Mouse (Mus musculus) embryo, embryonic 10 days (tissue): ENCODE data around the gene Ndufa6.
"Not testable (repeated sequence)": the region's sequence is repeated elsewhere in the genome, so short reads cannot be mapped to it uniquely, and the experiment has no call there.

Experiments
- DNase-seq: peaks from one replicate; pipeline ENCODE4 v3.0.0-alpha.2; 2015; ENCODE audit warnings: low spot score

Ndufa6 gene

DNA sequence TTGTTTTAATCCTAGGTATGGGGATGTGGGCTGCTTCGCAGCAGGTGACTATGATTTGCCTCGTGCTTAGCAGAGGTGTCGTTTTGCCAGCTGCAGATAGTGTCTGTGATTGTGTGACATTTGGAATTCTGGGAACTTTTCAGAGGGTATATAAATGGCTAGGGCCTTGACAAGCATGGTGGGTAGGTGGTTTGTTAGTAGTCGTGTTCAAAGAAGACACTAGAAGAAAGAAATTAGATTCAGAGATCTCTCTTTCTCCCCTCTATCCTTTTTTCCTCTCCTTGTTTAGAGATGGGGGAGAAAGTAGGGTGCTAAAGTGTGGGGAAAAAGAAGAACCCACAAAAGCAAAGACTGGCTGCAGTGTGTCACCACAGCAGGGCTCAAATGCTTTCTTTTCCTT, 14.0 kb upstream of the Ndufa6 start:
- no peak for DNase-seq

DNA sequence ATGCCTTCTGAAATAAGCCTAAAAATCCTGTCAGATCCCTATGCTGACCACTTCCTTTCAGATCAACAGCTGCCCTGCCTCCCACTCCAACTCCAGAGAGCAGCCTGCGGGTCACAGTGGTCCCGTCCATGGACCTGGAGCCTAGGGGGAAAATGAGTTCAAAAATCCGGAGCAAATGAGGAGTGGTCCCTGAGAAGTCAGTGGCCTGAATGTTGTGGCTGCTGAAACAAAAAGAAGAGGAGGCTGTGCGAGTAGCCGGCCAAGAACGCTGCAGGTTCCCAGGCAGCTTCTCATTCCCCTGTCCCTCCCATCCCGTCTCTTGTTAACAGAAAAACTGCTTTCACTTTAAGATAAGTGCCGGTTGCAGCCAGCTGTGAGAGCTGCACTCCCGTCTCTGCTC, 10.4 kb upstream of the Ndufa6 start:
- DNase-seq: not testable (repeated sequence)

- not testable (repeated sequence) for DNase-seq
Observed at GRCm38 (mm10) chr15:82363801-82364200, 9.7 kb upstream of the Ndufa6 start.

DNA sequence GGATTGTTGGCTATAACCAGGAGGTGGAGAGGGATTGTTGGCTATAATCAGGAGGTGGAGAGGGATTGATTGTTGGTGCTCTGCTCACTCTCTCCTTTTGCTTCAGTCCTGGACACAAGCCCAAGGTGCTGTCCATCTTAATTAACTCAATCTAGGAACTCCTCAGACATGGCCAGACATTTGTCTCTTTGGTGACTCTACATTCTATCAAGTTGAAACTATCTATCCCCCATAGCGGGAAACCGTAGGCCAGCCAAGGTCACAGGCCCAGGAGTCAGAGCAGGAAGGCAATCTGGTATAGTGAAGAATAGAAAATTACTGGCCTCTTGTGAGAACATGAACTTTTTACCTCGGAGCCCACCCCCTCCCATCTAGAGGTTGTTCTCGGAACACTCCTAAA, 8.1 kb upstream of the Ndufa6 start:
- no peak for DNase-seq

DNA sequence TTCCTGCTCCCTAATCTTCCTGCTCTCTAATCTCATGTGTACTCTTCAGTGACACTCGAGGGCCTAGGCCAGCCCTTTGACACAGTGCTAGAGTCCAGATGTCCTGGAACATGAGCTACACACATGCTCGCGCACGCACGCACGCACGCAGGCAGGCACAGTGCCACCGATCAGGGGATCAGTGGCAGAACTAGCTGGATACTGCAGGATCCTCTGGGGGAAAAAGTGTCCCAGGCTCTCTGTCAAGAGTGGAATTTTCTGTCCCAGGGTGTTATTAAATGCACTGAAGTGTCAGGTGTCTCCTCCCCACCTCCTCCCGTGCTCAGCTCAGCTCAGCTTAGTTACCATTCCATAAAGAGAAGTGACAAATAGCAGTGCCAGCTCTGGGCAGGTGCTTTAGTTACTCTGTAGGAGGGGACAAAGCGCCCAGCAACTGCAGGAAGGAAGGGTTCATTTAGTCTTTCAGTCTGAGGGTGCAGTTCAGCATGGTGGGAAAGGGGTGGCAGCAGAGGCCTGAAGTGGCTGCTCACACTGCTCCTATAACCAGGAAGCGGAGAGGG, 7.4 kb upstream of the Ndufa6 start:
- no peak for DNase-seq

GRCm38 (mm10) chr15:82358431-82359260, 4.5 kb upstream of the Ndufa6 start:
- no peak for DNase-seq

GRCm38 (mm10) chr15:82353745-82354113, 393 bp downstream of the Ndufa6 start:
- no peak for DNase-seq

DNA sequence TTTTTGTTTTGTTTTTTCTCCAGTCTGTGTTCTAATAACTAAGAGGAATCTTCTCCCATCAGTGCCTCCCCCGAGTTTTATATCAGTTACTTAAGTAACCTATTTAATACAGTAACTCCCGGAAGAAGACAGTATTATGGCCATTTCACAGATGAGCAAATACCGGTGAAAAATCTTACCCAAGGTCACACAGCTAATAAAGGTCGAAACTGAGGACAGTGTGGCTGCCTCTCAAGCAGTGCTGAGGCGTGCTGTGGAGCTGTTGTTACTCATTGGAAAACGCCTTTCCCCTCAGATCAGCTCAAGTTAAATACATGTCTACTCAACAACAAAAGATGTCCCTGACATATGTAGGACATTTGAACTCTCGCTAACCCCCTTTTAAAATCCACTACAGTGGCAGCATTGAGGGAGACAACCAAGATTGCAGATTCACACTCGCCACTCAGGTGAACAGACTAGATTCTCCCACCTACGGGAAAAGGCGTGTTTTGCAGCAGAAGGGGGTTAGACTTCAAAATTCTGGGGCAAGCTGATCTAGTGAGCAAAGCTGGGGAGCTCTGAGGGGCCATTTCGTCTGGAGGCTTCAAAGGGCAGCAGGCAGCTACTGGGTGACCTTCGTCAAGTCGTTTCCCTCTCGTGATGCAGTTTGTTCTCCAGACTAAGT, 911 bp downstream of the Ndufa6 start:
- DNase-seq: no peak

DNA sequence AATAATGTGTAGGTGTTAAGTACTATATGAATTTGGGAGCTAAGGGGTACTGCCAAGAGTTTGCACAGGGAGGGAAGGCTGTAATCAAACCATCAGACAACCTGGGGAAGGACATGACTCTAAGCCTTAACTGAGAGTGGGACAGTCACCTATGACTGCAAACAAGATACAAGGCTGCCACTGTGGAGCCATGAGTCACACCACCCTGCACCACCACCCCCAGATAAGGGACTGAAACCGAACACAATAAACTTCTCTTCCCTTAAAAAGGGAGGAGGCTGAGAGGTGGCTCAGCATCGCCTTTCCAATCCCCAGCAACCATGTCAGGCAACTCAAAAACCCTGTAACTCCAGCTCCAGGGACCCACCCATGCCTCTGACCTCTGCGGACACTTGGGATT, 2.6 kb downstream of the Ndufa6 start:
- DNase-seq: no peak

GRCm38 (mm10) chr15:82350349-82350748, 3.8 kb downstream of the Ndufa6 start:
- DNase-seq: no peak

GRCm38 (mm10) chr15:82348999-82349341, 5.2 kb downstream of the Ndufa6 start:
- no peak for DNase-seq

DNA sequence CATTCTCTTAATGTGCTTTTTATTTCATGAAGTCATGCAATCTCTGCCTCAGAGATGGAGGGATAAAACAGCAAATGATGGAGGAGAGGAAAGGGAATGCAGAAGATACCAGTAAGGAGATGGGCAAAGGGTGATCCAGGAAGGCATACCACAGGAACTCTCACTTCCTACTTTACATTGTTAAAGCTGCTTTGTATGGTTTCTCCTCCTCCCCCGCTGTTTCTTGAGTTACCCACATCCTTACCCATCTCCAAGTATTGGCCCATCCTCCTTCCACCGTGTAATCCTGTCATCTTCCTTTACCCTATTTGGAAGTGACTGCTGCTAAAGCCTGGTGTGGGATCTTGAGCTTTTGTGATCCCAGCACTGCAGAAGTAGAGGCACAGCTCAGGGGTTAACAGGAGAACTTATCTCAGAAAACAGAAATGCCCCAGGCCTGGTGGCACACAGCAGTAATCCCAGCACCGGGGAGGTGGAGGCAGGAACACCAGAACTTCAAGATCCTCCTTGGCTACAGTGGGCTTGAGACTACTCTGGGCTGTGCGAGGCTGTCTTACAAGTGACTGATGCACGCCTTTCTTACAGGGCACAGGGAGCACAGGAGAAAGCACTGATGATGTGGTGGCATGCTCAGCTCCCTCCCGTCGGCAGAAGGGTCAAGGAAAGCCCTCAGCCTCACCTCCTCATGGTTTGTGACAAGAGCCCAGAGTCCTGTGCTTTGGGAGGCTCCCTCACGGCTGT, 5.7 kb downstream of the Ndufa6 start:
- DNase-seq: no peak

- DNase-seq: no peak
Observed at GRCm38 (mm10) chr15:82347852-82348251, 6.3 kb downstream of the Ndufa6 start.

DNA sequence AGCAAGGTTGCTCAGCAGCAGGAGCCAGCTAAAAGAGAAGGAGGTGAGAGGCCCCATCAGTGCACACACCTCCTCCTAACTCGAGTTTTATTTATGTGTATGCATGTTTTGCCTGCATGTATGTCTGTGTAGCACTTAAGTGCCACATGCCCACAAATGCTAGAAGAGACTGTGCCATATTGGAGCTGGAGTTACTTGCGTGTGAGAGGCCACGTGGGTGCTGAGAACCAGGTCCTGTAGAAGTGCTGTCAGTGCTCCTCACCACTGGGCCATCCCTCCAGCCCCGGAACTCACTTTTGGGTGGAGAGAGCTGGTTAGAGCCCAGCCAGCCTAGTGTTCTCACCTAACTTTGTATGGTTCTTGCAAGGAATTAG, 6.8 kb downstream of the Ndufa6 start:
- DNase-seq: no peak

GRCm38 (mm10) chr15:82346580-82347302, 7.4 kb downstream of the Ndufa6 start:
- no peak for DNase-seq

DNA sequence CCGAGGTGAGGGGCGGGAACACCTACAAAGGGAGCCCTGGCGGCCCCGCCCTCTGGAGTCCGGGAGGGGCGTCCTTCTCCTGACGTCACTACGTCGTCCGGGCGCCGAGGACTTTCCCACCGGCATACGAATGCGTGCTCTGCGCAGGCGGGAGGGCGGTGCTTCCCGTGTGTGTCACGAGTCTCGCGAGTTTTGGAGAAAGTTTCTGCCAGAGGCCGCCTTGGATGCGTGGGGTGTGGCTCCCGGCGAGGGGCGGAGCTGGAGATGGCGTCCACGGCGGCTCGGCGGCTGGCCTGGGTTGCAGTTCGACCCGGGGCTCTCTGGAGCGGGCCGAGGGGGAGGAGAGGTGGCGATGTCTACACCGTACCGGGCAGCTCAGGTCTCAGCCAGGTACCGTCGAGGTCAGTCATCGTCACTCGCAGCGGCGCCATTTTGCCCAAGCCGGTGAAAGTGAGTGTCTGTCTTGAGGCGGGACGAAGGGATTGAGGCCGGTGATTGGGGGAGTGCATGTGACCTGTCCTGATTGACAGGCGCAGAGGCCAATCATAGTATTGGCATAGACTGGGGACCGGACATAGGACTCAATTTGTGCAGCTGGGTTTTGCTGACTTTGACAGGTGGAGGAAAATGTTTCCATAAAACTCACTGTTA, 8.2 kb downstream of the Ndufa6 start:
- DNase-seq: peak; percentile 99

DNA sequence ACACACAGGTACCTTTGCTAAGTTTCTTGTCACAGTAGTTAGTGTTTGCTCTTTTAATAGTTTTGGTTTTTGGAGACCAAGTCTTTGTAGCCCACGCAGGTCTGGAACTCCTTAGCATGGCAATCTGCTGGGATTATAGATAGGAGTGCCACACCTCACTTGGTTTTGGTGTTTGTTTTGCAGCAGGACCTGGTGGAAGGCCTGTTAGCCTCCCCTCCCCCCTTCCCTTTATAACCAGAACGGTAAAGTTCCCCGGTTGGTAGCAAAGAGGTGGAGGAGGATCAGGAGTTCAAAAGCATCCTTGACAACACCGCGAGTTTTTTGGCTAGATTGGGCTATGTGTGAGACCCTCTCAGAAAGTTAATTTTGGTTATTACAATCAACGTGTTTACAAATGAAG, 9.2 kb downstream of the Ndufa6 start:
- no peak for DNase-seq

- DNase-seq: no peak
Observed at GRCm38 (mm10) chr15:82343368-82344287, 10.5 kb downstream of the Ndufa6 start.

GRCm38 (mm10) chr15:82342543-82342935, 11.6 kb downstream of the Ndufa6 start:
- DNase-seq: no peak
